Mouse (Mus musculus) forebrain, embryonic 11.5 days (tissue): ENCODE data around the gene Ndufs8. TPM values are rescaled to one million over a fixed set of nuclear protein-coding genes. Genes with fewer than 3 reads are reported as not detected.

ENCODE experiments used
- ATAC-seq: fragments of 200-750 bp; cut with Nextera tagmentation; replicated peaks from 2 replicates; pipeline ENCODE4 v1.8.0; 2017; ENCODE audit warnings: moderate TSS enrichment; ENCODE audit not compliant: low FRiP score
- DNase-seq: peaks from one replicate; pipeline ENCODE4 v3.0.0-alpha.2; 2017; ENCODE audit warnings: low spot score
- H3K27ac ChIP-seq: fragments of 300-500 bp; sonication (generic); 2 replicates; pipeline ENCODE4 v1.5.1; 2014; ENCODE audit warnings: low read depth, low read length
- H3K27me3 ChIP-seq: fragments of 300-500 bp; sonication (generic); 2 replicates; pipeline ENCODE4 v1.6.1; 2014; ENCODE audit warnings: mild to moderate bottlenecking, low read length, mixed read lengths; ENCODE audit not compliant: control insufficient read depth, insufficient read depth
- H3K36me3 ChIP-seq: fragments of 300-500 bp; sonication (generic); 2 replicates; pipeline ENCODE4 v1.6.1; 2014; ENCODE audit warnings: mild to moderate bottlenecking, low read length, moderate library complexity, mixed read lengths; ENCODE audit not compliant: control insufficient read depth, insufficient read depth
- H3K4me1 ChIP-seq: fragments of 300-500 bp; sonication (generic); replicated peaks from 2 replicates; pipeline ENCODE4 v1.6.1; 2014; ENCODE audit warnings: low read length, mixed read lengths; ENCODE audit not compliant: control insufficient read depth, insufficient read depth
- H3K4me2 ChIP-seq: fragments of 300-500 bp; sonication (generic); 2 replicates; pipeline ENCODE4 v1.6.1; 2014; ENCODE audit warnings: low read depth, mild to moderate bottlenecking, low read length, moderate library complexity, mixed read lengths; ENCODE audit not compliant: severe bottlenecking
- H3K4me3 ChIP-seq: fragments of 300-500 bp; sonication (generic); 2 replicates; pipeline ENCODE4 v1.5.1; 2014; ENCODE audit warnings: low read depth, low read length
- H3K9ac ChIP-seq: fragments of 300-500 bp; sonication (generic); 2 replicates; pipeline ENCODE4 v1.6.1; 2014; ENCODE audit warnings: low read length
- H3K9me3 ChIP-seq: fragments of 300-500 bp; sonication (generic); 2 replicates; pipeline ENCODE4 v1.6.1; 2016; ENCODE audit warnings: low read length, mixed read lengths; ENCODE audit not compliant: control insufficient read depth
- WGBS: fragments of 180-500 bp; shearing (Covaris S2); extraction: QIAGEN DNeasy Blood & Tissue Kit; methylation state at CpG from one replicate; pipeline ENCODE4 v1.1.7; 2014; 5-methylcytosine and 5-hydroxymethylcytosine counted together
- polyA plus RNA-seq: library from polyadenylated mRNA; unstranded; fragments of >200 nt; fragmentation: Nextera tagmentation; extraction: Ambion mirVana; gene quantifications from 2 replicates; pipeline ENCODE4 v1.2.1, GENCODE M21; 2014

Ndufs8 gene
- polyA plus RNA-seq, 1 experiment from 2014 or later = 189 TPM

DNA sequence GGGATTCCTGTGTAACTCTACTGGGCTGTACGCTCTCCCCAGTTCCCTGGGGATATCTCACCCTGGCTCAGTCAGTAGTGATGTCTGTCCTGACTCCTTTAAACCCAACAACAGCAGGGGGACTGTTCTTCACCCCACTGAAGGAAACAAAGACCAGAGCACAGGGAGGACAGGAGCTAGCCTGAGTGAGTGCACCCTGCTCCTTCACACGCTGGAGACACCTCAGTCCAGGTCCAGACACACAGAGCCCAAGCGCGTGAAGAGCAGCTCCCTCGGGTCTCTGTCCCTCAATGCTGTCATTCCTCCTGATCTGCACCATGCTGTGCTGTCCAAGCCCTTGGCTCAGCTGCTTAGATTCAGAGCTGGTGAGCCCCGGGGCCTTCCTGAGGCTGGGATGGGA lies 14.1 kb upstream of the Ndufs8 start:
- no peak for DNase-seq
- ATAC-seq = no peak
- Histone ChIP-seq H3K9me3 (no peaks in the 10 kb centered on the region), H3K9ac (no peak overlapping the region), H3K27ac (no peak overlapping the region), H3K4me3 (no peak overlapping the region), H3K27me3 (no peaks in the 10 kb centered on the region), H3K4me1 (no peaks in the 10 kb centered on the region), H3K36me3 (no peaks in the 10 kb centered on the region), H3K4me2 (no peak overlapping the region)
- 60% methylated on average over 6 of the region's 6 CpGs for WGBS

DNA sequence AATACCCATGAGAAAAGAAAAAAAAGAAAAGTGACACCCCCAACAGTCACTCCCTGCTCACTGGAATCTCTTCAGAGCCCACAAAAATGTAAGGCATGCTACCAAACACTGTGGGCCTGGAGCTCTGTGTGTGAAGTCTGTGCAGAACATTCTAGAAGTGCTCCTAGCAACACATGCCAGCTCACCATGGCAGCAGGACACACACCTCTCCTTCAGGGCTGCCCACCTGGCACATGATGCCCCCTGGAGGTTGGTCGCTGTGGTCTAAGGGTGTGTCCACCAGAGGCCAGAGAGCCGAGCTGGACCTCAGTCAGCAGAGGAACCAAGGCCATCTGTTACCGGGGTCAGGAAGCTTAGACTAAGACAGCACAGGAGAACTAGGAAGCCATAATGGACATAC lies 13.7 kb upstream of the Ndufs8 start:
- Histone ChIP-seq H3K36me3 (no peaks in the 10 kb centered on the region), H3K27ac (no peak overlapping the region), H3K27me3 (no peaks in the 10 kb centered on the region), H3K4me3 (no peak overlapping the region), H3K4me1 (no peaks in the 10 kb centered on the region), H3K9me3 (no peaks in the 10 kb centered on the region), H3K9ac (no peak overlapping the region), H3K4me2 (no peak overlapping the region)
- no peak for ATAC-seq
- 71% methylated on average over 3 of the region's 3 CpGs for WGBS
- DNase-seq = no peak

- H3K4me1 ChIP-seq = no peaks in the 10 kb centered on the region
- 72% methylated on average over 6 of the region's 6 CpGs for WGBS
- no peaks in the 10 kb centered on the region for H3K27me3 ChIP-seq
- H3K36me3 ChIP-seq = no peaks in the 10 kb centered on the region
- no peak overlapping the region for H3K27ac ChIP-seq
- H3K9me3 ChIP-seq = no peaks in the 10 kb centered on the region
- ATAC-seq (no peak), DNase-seq (no peak)
- H3K4me3 ChIP-seq = no peak overlapping the region
- no peak overlapping the region for H3K9ac ChIP-seq
- H3K4me2 ChIP-seq = no peak overlapping the region
Measured at GRCm38 (mm10) chr19:3925859-3926258, 13.3 kb upstream of the Ndufs8 start.

GRCm38 (mm10) chr19:3924868-3925267 lies 12.3 kb upstream of the Ndufs8 start:
- H3K4me1 ChIP-seq = no peaks in the 10 kb centered on the region
- no peak overlapping the region for H3K9ac ChIP-seq
- no peak overlapping the region for H3K4me2 ChIP-seq
- H3K36me3 ChIP-seq = no peaks in the 10 kb centered on the region
- DNase-seq (no peak), ATAC-seq (no peak)
- H3K9me3 ChIP-seq = no peaks in the 10 kb centered on the region
- H3K27me3 ChIP-seq = no peaks in the 10 kb centered on the region
- no peak overlapping the region for H3K4me3 ChIP-seq
- 91% methylated on average over 7 of the region's 7 CpGs for WGBS
- H3K27ac ChIP-seq = no peak overlapping the region

DNA sequence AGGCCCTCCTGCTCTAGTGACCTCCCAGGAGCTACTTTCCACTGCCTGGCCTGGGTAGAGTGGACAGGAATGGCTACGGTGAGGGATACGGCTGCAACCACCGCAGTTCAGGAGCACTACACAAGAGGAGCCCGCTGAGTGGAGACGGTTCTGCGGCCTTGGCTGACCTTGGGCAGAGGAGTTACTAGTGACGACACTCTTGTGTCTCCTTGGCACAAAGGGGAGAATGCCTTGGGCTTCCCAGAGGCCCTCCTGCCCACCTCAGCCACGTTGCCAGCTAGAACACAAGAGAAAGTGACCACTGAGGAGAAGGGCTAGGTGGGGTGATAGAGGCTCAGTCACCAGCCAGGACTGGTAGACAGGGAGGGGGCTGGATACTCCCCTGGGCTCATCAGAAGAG lies 11.6 kb upstream of the Ndufs8 start:
- Histone ChIP-seq H3K4me3 (no peak overlapping the region), H3K4me2 (no peak overlapping the region), H3K9me3 (no peaks in the 10 kb centered on the region), H3K4me1 (no peaks in the 10 kb centered on the region), H3K27ac (no peak overlapping the region), H3K27me3 (no peaks in the 10 kb centered on the region), H3K9ac (no peak overlapping the region), H3K36me3 (no peaks in the 10 kb centered on the region)
- DNase-seq (no peak), ATAC-seq (no peak)
- 72% methylated on average over 8 of the region's 8 CpGs for WGBS

DNA sequence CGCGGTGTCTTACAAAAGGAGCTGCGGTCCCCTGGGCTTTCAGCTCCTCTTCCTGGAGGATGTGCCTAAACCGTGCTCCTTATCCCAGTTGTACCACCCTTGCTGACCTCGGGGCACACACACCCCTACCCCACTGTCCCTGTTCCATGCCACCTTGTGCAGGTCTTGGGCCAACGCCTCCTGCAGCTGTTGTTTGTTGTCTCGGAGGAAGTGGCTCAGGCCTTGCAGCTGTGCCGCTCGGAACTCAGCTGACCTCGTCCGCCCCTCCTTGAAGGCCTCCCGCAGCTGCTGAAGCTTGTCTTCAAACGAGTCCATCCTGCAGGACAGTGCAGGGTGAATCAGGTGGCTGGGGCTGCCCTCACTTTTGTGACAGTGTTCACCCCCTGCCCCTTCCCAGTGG lies 11.0 kb upstream of the Ndufs8 start:
- H3K4me3 ChIP-seq = no peak overlapping the region
- H3K9ac ChIP-seq = no peak overlapping the region
- no peak for DNase-seq
- no peaks in the 10 kb centered on the region for H3K9me3 ChIP-seq
- H3K4me2 ChIP-seq = no peak overlapping the region
- no peaks in the 10 kb centered on the region for H3K36me3 ChIP-seq
- H3K4me1 ChIP-seq = no peaks in the 10 kb centered on the region
- H3K27me3 ChIP-seq = no peaks in the 10 kb centered on the region
- no peak overlapping the region for H3K27ac ChIP-seq
- no peak for ATAC-seq
- WGBS = 65% methylated on average over 13 of the region's 13 CpGs

- H3K9ac ChIP-seq = no peak overlapping the region
- no peak for DNase-seq
- no peak overlapping the region for H3K27ac ChIP-seq
- H3K27me3 ChIP-seq = no peaks in the 10 kb centered on the region
- no peak overlapping the region for H3K4me3 ChIP-seq
- H3K36me3 ChIP-seq = no peaks in the 10 kb centered on the region
- no peak for ATAC-seq
- no peaks in the 10 kb centered on the region for H3K9me3 ChIP-seq
- no peaks in the 10 kb centered on the region for H3K4me1 ChIP-seq
- no peak overlapping the region for H3K4me2 ChIP-seq
- 53% methylated on average over 10 of the region's 10 CpGs for WGBS
Measured at GRCm38 (mm10) chr19:3922661-3923371, 10.2 kb upstream of the Ndufs8 start.

- H3K36me3 ChIP-seq = no peaks in the 10 kb centered on the region
- no peaks in the 10 kb centered on the region for H3K9me3 ChIP-seq
- H3K4me2 ChIP-seq = no peak overlapping the region
- ATAC-seq (no peak), DNase-seq (no peak)
- no peak overlapping the region for H3K27ac ChIP-seq
- H3K9ac ChIP-seq = no peak overlapping the region
- H3K27me3 ChIP-seq = no peaks in the 10 kb centered on the region
- no peaks in the 10 kb centered on the region for H3K4me1 ChIP-seq
- no peak overlapping the region for H3K4me3 ChIP-seq
Measured at GRCm38 (mm10) chr19:3919928-3920327, 7.4 kb upstream of the Ndufs8 start.

DNA sequence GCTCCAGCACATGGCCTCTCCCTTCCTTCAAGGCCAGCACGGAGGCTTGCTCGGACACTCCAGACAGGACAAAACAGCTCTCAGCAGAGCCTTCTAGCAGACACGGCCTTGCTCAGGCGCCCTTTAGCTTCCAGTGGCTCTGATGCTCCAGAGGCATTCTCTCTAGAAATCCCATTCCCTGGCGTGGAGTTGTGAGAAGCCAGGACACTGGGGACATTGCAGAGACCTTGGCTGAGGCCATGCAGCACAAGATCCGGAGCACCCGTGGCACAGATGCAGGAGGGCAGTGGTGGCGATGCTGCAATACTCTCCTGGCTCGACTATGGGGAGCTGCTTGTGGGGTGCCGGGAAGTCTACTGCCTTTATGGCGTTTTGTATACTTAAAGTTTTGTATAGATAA lies 4.2 kb upstream of the Ndufs8 start:
- Histone ChIP-seq H3K4me1 (peaks cover 5% of the 10 kb centered on the region; the same call in 1 of the 2 replicates), H3K27me3 (no peaks in the 10 kb centered on the region), H3K9ac (no peak overlapping the region), H3K36me3 (no peaks in the 10 kb centered on the region), H3K4me2 (no peak overlapping the region), H3K9me3 (no peaks in the 10 kb centered on the region), H3K4me3 (no peak overlapping the region), H3K27ac (no peak overlapping the region)
- WGBS = 75% methylated on average over 11 of the region's 11 CpGs
- ATAC-seq = no peak
- DNase-seq = no peak
